ENCODE assay signal across 22 mouse cellular contexts in genomic region chr11:20806659-20807058, GRCm38 (mm10). TPM values are rescaled to one million over a fixed set of nuclear protein-coding genes. Genes with fewer than 3 reads are reported as not detected.
DNase-seq lines count a peak whose midpoint lies in the region; ATAC-seq lines count a peak whose summit lies in the region.
"Had no signal": no experiment of that assay in that cellular context is flagged by ENCODE, and none has a peak within 500 bp of the region (broad histone marks: within the 10 kb centered on the region; RNA-seq: fewer than 3 reads in every experiment).

No protein-coding gene starts in this region.

- no peak overlapping the region for H3K4me3 ChIP-seq in intestine, embryonic 15.5 days (replicated peaks)
- H3K4me3 ChIP-seq in intestine, embryonic 16.5 days (ENCODE audit: low read length), result no peak overlapping the region
- no peak overlapping the region for H3K4me3 ChIP-seq in forebrain, embryonic 10.5 days
- H3K4me3 ChIP-seq in midbrain, embryonic 10.5 days, result no peak overlapping the region
- H3K4me3 ChIP-seq: embryonic facial prominence, embryonic 15.5 days; erythroblast, embryonic 14.5 days; forebrain, embryonic 15.5 days; heart, adult 2 months; hindbrain, embryonic 15.5 days had no signal

- H3K4me2 ChIP-seq in intestine, embryonic 15.5 days (replicated peaks), result no peak overlapping the region
- H3K4me2 ChIP-seq in intestine, embryonic 16.5 days (ENCODE audit: low read depth, low read length), result no peak overlapping the region
- H3K4me2 ChIP-seq: embryonic facial prominence, embryonic 15.5 days; forebrain, embryonic 15.5 days; heart, embryonic 11.5 days; hindbrain, embryonic 15.5 days had no signal

- peak; percentile 42; the same call in 1 of the 2 replicates for ATAC-seq in intestine, embryonic 15.5 days
- no peak for ATAC-seq in intestine, embryonic 16.5 days
- ATAC-seq in common myeloid progenitor, adult 5-6 weeks (replicated peaks; ENCODE audit: low read depth, poor library complexity, severe bottlenecking), result peak; percentile 92
- ATAC-seq in inflammation-experienced regulatory T-cells, adult 6 months, result peak; percentile 82
- ATAC-seq: CD4-positive, CD25-positive, alpha-beta regulatory T cell, adult 4 months; forebrain, embryonic 15.5 days; Patski had no signal

- H3K36me3 ChIP-seq in intestine, embryonic 15.5 days, result no peaks in the 10 kb centered on the region
- no peaks in the 10 kb centered on the region for H3K36me3 ChIP-seq in intestine, embryonic 16.5 days (ENCODE audit: control insufficient read depth, insufficient read depth, low read length)
- no peaks in the 10 kb centered on the region for H3K36me3 ChIP-seq in forebrain, embryonic 10.5 days (replicated peaks)
- no peaks in the 10 kb centered on the region for H3K36me3 ChIP-seq in midbrain, embryonic 10.5 days
- H3K36me3 ChIP-seq: embryonic facial prominence, embryonic 15.5 days; forebrain, embryonic 15.5 days; hindbrain, embryonic 15.5 days had no signal

- H3K4me1 ChIP-seq in intestine, embryonic 15.5 days (replicated peaks), result no peaks in the 10 kb centered on the region
- H3K4me1 ChIP-seq in intestine, embryonic 16.5 days (ENCODE audit: control insufficient read depth, insufficient read depth, low read length), result peaks cover 3% of the 10 kb centered on the region
- H3K4me1 ChIP-seq in forebrain, embryonic 10.5 days, result no peaks in the 10 kb centered on the region
- H3K4me1 ChIP-seq in midbrain, embryonic 10.5 days, result no peaks in the 10 kb centered on the region
- H3K4me1 ChIP-seq: embryonic facial prominence, embryonic 15.5 days; forebrain, embryonic 15.5 days; hindbrain, embryonic 15.5 days had no signal

- H3K9me3 ChIP-seq in intestine, embryonic 15.5 days, result no peaks in the 10 kb centered on the region
- H3K9me3 ChIP-seq in intestine, embryonic 16.5 days (ENCODE audit: control insufficient read depth, low read length), result no peaks in the 10 kb centered on the region
- H3K9me3 ChIP-seq in forebrain, embryonic 10.5 days, result no peaks in the 10 kb centered on the region
- H3K9me3 ChIP-seq in midbrain, embryonic 10.5 days (replicated peaks), result no peaks in the 10 kb centered on the region
- H3K9me3 ChIP-seq: embryonic facial prominence, embryonic 15.5 days; forebrain, embryonic 15.5 days; hindbrain, embryonic 15.5 days had no signal

- WGBS in intestine, embryonic 15.5 days, result 75% methylated on average over 5 of the region's 5 CpGs
- 76% methylated on average over 5 of the region's 5 CpGs for WGBS in intestine, embryonic 16.5 days
- WGBS in forebrain, embryonic 10.5 days, result 90% methylated on average over 5 of the region's 5 CpGs
- WGBS in midbrain, embryonic 10.5 days, result 89% methylated on average over 5 of the region's 5 CpGs

- H3K9ac ChIP-seq in intestine, embryonic 15.5 days, result no peak overlapping the region
- H3K9ac ChIP-seq in intestine, embryonic 16.5 days (ENCODE audit: low read depth, low read length), result no peak overlapping the region
- H3K9ac ChIP-seq: embryonic facial prominence, embryonic 15.5 days; forebrain, embryonic 15.5 days; hindbrain, embryonic 15.5 days had no signal

- no peak for DNase-seq in forebrain, embryonic 10.5 days (ENCODE audit: extremely low spot score, low spot score)
- DNase-seq in layer of hippocampus, adult 9-10 months (ENCODE audit: low spot score), result no peak
- no peak for DNase-seq in midbrain, embryonic 10.5 days (ENCODE audit: low spot score)
- no peak for DNase-seq in B cell, adult 2 months
- DNase-seq: adrenal gland, adult 8-10 months; adrenal gland, postnatal 36 days; cerebellum, adult 2 months; embryo, embryonic 11 days; gastrocnemius, postnatal 36 days; heart, adult 2 months; kidney, adult 2 months had no signal

- H3K27ac ChIP-seq in intestine, embryonic 15.5 days, result no peak overlapping the region
- no peak overlapping the region for H3K27ac ChIP-seq in intestine, embryonic 16.5 days (ENCODE audit: low read length)
- H3K27ac ChIP-seq in forebrain, embryonic 10.5 days, result no peak overlapping the region
- H3K27ac ChIP-seq in midbrain, embryonic 10.5 days (replicated peaks), result no peak overlapping the region
- H3K27ac ChIP-seq: embryonic facial prominence, embryonic 15.5 days; forebrain, embryonic 15.5 days; heart, adult 2 months; hindbrain, embryonic 15.5 days had no signal

- no peaks in the 10 kb centered on the region for H3K27me3 ChIP-seq in intestine, embryonic 15.5 days (replicated peaks)
- H3K27me3 ChIP-seq in intestine, embryonic 16.5 days (replicated peaks; ENCODE audit: control insufficient read depth, insufficient read depth, low read length), result no peaks in the 10 kb centered on the region
- H3K27me3 ChIP-seq in forebrain, embryonic 10.5 days (ENCODE audit: poor library complexity, severe bottlenecking), result peaks cover 26% of the 10 kb centered on the region
- peaks cover 5% of the 10 kb centered on the region; the same call in 1 of the 2 replicates for H3K27me3 ChIP-seq in midbrain, embryonic 10.5 days (ENCODE audit: low read depth, poor library complexity, severe bottlenecking)
- H3K27me3 ChIP-seq: embryonic facial prominence, embryonic 15.5 days; forebrain, embryonic 15.5 days; hindbrain, embryonic 15.5 days had no signal

RNA-seq across cellular contexts. Expression of gene Lgalsl, which starts 24.2 kb away (rescaled TPM):
- 35.5 and 39.7 TPM in 2 replicates for polyA plus RNA-seq in intestine, embryonic 15.5 days (2015; fragmentation: Nextera tagmentation; extraction: Ambion mirVana)
- 24.0 and 24.3 TPM in 2 replicates for polyA plus RNA-seq in intestine, embryonic 16.5 days (2015; fragmentation: Nextera tagmentation; extraction: Ambion mirVana)
- total RNA-seq in common myeloid progenitor, adult 5-6 weeks (2017), result 3.6 and 4.4 TPM in 2 replicates
- 10 to 100 TPM; 15.8 to 23.3 (median 15.8) TPM for polyA plus RNA-seq in inflammation-experienced regulatory T-cells, adult 6 months (2017; shearing (Covaris generic))
- polyA plus RNA-seq in forebrain, embryonic 10.5 days (2016; fragmentation: Nextera tagmentation; extraction: Ambion mirVana), result 26.5 and 27.2 TPM in 2 replicates
- polyA plus RNA-seq in midbrain, embryonic 10.5 days (2016; fragmentation: Nextera tagmentation; extraction: Ambion mirVana), result 24.4 and 29.0 TPM in 2 replicates
